Mouse (Mus musculus) kidney, postnatal 4 days (tissue): ENCODE results near the gene Dnaja2.

Experiments used
- DNase-seq, 2 experiments: peaks; one replicate each; pipeline ENCODE4 v3.0.0; 2021; ENCODE audit warnings: mixed read lengths in 2 of 2

Gene Dnaja2

GRCm38 (mm10) chr8:85555181-85556145, at the start of gene Dnaja2:
Gene Dnaja2 (minus strand): TSS chr8:85555344.
- peak; percentile 93 to 95 for DNase-seq

- no peak for DNase-seq
Measured at GRCm38 (mm10) chr8:85604201-85604600, 49.1 kb upstream of the Dnaja2 start.

- peak; percentile 76 to 79 for DNase-seq
Measured at GRCm38 (mm10) chr8:85603203-85603895, 48.2 kb upstream of the Dnaja2 start.

- DNase-seq, result no peak
Measured at GRCm38 (mm10) chr8:85602737-85603136, 47.6 kb upstream of the Dnaja2 start.

GRCm38 (mm10) chr8:85601741-85602140, 46.6 kb upstream of the Dnaja2 start:
- DNase-seq, result no peak

- DNase-seq, result no peak
Measured at GRCm38 (mm10) chr8:85597413-85598191, 42.5 kb upstream of the Dnaja2 start.

- DNase-seq, result peak; percentile 36 to 58
Measured at GRCm38 (mm10) chr8:85595391-85595790, 40.2 kb upstream of the Dnaja2 start.

GRCm38 (mm10) chr8:85594983-85595382, 39.8 kb upstream of the Dnaja2 start:
- no peak for DNase-seq

GRCm38 (mm10) chr8:85593324-85593723, 38.2 kb upstream of the Dnaja2 start:
- DNase-seq, result no peak

GRCm38 (mm10) chr8:85591532-85591931, 36.4 kb upstream of the Dnaja2 start:
- DNase-seq, result no peak

- DNase-seq, result no peak
Measured at GRCm38 (mm10) chr8:85590258-85590657, 35.1 kb upstream of the Dnaja2 start.

- no peak for DNase-seq
Measured at GRCm38 (mm10) chr8:85588596-85588995, 33.5 kb upstream of the Dnaja2 start.

- DNase-seq, result no peak
Measured at GRCm38 (mm10) chr8:85577666-85578065, 22.5 kb upstream of the Dnaja2 start.

- DNase-seq, result no peak
Measured at GRCm38 (mm10) chr8:85573972-85574496, 18.9 kb upstream of the Dnaja2 start.

GRCm38 (mm10) chr8:85570466-85570865, 15.3 kb upstream of the Dnaja2 start:
- no peak for DNase-seq

- DNase-seq, result no peak
Measured at GRCm38 (mm10) chr8:85567801-85568200, 12.7 kb upstream of the Dnaja2 start.

- DNase-seq, result no peak
Measured at GRCm38 (mm10) chr8:85565186-85565585, 10.0 kb upstream of the Dnaja2 start.

- no peak for DNase-seq
Measured at GRCm38 (mm10) chr8:85563336-85563735, 8.2 kb upstream of the Dnaja2 start.

- DNase-seq, result no peak
Measured at GRCm38 (mm10) chr8:85559966-85560365, 4.8 kb upstream of the Dnaja2 start.

- DNase-seq, result no peak
Measured at GRCm38 (mm10) chr8:85559201-85559600, 4.1 kb upstream of the Dnaja2 start.

GRCm38 (mm10) chr8:85557601-85557986, 2.5 kb upstream of the Dnaja2 start:
- no peak for DNase-seq

GRCm38 (mm10) chr8:85556986-85557600, 1.9 kb upstream of the Dnaja2 start:
- no peak for DNase-seq
